Mouse (Mus musculus): ENCODE data around the gene Thbs3. TPM values are rescaled to one million over a fixed set of nuclear protein-coding genes. Genes with fewer than 3 reads are reported as not detected.
A peak's percentile ranks its signal among the peaks of the same experiment; 100 is the strongest.

Thbs3 gene
- polyA plus RNA-seq, 1 experiment from 2014 or later = 45.6 TPM

DNA sequence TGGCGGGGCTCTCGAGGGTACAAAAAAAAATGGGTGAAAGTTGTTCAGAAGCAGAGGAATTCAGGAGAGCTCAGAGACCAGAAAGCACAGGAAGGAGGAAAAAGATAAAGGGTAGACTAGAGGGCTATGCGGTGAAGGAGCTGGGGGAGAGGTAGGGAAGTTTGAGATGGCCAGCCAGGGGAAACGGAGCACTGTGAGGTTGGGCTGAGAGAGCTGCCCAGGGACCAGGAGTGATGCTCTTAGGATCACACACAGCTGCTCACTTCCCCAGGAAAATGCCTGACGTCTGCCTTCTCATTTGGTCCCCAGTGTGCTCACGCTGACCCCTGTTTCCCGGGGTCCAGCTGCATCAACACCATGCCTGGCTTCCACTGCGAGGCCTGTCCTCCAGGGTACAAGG, 4.6 kb downstream of the Thbs3 start:
- H3K4me2 ChIP-seq = no peak overlapping the region
- ATAC-seq (ENCODE audit: low read depth) = no peak
- peaks cover 58% of the 10 kb centered on the region for H3K4me1 ChIP-seq (replicated peaks)
- H3K36me3 ChIP-seq = peaks cover 24% of the 10 kb centered on the region
- no peak overlapping the region for H3K4me3 ChIP-seq
- H3K27me3 ChIP-seq = no peaks in the 10 kb centered on the region
- H3K27ac ChIP-seq (replicated peaks) = peak overlapping the region; percentile 23; the same call in 1 of the 2 replicates
- 0 out of 2 replicates have a peak overlapping the region, but pooled peaks have one; percentile 22 for H3K9ac ChIP-seq
- H3K9me3 ChIP-seq = no peaks in the 10 kb centered on the region
- WGBS = 43% methylated on average over 8 of the region's 8 CpGs

DNA sequence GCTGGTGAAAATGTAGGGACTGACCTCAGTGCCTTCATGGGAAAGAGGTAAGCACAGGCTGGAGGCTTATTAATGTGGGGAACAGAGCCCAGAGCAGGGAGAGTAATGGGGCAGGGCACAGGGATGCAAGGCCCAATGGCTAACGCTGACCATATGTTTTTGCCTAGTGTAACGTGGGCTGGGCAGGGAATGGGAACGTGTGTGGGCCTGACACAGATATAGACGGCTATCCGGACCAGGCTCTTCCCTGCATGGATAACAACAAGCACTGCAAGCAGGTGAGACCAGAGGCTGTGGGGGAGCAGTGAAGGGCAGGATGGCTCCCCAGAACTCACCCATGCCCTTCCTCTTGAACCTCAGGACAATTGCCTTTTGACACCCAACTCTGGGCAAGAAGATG, 6.2 kb downstream of the Thbs3 start:
- peaks cover 24% of the 10 kb centered on the region for H3K36me3 ChIP-seq
- peak overlapping the region; percentile 32; the same call in 1 of the 2 replicates for H3K9ac ChIP-seq
- WGBS = 65% methylated on average over 5 of the region's 5 CpGs
- H3K27ac ChIP-seq (replicated peaks) = no peak overlapping the region
- H3K9me3 ChIP-seq = no peaks in the 10 kb centered on the region
- no peaks in the 10 kb centered on the region for H3K27me3 ChIP-seq
- peaks cover 58% of the 10 kb centered on the region for H3K4me1 ChIP-seq (replicated peaks)
- no peak for ATAC-seq (ENCODE audit: low read depth)
- no peak overlapping the region for H3K4me3 ChIP-seq
- no peak overlapping the region for H3K4me2 ChIP-seq

DNA sequence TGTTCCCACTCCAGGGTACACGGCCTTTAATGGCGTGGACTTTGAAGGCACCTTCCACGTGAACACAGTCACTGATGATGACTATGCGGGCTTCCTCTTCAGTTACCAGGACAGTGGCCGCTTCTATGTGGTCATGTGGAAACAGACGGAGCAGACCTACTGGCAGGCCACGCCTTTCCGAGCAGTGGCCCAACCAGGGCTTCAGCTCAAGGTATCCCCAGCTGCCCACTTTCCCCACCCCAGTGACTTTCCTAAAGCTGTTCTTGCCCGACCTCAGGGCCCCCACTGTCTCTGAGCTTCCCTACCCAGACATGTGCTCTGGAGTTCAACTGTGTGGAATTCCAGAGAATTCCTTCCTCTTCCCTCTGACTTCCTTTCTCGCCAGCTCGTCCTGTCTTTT, 9.8 kb downstream of the Thbs3 start:
- ATAC-seq (ENCODE audit: low read depth) = no peak
- H3K27ac ChIP-seq (replicated peaks) = peak overlapping the region; percentile 92
- H3K4me1 ChIP-seq (replicated peaks) = peaks cover 74% of the 10 kb centered on the region
- H3K4me3 ChIP-seq = peak overlapping the region; percentile 50
- H3K9me3 ChIP-seq = no peaks in the 10 kb centered on the region
- peak overlapping the region; percentile 79 for H3K9ac ChIP-seq
- peak overlapping the region; percentile 79 for H3K4me2 ChIP-seq
- 32% methylated on average over 11 of the region's 11 CpGs for WGBS
- H3K27me3 ChIP-seq = no peaks in the 10 kb centered on the region
- H3K36me3 ChIP-seq = peaks cover 17% of the 10 kb centered on the region

DNA sequence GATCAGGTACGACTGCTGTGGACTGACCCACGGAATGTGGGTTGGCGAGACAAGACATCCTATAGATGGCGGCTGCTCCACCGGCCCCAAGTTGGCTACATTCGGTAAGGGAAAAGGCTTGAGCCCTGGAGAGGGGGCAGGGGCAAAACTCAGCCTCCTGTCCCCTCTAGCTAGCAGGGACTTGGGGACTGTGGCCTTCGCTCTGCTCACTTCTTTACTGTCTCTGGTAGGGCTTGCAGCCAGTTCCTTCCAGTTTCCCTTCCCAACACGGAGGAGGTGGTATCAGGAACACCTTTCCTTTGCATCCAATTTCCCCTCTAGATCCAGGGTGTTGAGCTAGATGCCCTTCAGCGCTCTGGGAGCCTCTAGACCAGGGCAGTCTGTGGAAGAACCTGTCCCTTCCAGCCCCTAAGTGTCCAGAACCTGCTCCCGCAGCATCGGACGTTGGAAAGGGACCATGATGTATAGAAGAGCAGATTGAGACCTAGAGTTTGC, 10.4 kb downstream of the Thbs3 start:
- peak overlapping the region; percentile 79 for H3K9ac ChIP-seq
- H3K27me3 ChIP-seq = no peaks in the 10 kb centered on the region
- H3K4me3 ChIP-seq = peak overlapping the region; percentile 50
- no peak for ATAC-seq (ENCODE audit: low read depth)
- H3K4me2 ChIP-seq = peak overlapping the region; percentile 79
- peaks cover 17% of the 10 kb centered on the region for H3K36me3 ChIP-seq
- WGBS = 21% methylated on average over 12 of the region's 12 CpGs
- H3K27ac ChIP-seq (replicated peaks) = peak overlapping the region; percentile 92
- H3K4me1 ChIP-seq (replicated peaks) = peaks cover 70% of the 10 kb centered on the region
- H3K9me3 ChIP-seq = no peaks in the 10 kb centered on the region

DNA sequence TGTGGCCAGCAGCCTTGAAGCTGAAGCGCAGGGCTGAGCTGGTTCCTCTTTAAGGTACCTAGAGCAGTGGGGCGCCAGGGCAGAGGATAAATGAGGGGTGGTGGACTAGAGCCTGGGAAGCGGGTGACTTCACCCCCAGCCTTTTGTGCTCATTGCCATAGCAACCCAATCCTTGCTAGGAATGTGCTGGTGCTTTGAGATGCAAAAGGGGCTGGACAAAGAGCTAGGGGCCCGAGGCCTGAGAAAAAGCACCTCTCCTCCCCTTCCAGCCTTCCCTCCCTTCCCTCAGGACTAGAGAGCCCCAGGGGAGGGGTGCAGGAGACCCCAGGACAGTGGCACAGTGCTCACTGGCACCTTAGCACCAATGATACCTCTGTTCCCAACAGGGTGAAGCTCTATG, 10.9 kb downstream of the Thbs3 start:
- peak overlapping the region; percentile 79 for H3K9ac ChIP-seq
- H3K36me3 ChIP-seq = peaks cover 17% of the 10 kb centered on the region
- peak; percentile 48 for ATAC-seq (ENCODE audit: low read depth)
- peaks cover 70% of the 10 kb centered on the region for H3K4me1 ChIP-seq (replicated peaks)
- H3K27ac ChIP-seq (replicated peaks) = peak overlapping the region; percentile 92
- WGBS = 9% methylated on average over 4 of the region's 4 CpGs
- H3K4me3 ChIP-seq = peak overlapping the region; percentile 50
- peak overlapping the region; percentile 79 for H3K4me2 ChIP-seq
- no peaks in the 10 kb centered on the region for H3K9me3 ChIP-seq
- no peaks in the 10 kb centered on the region for H3K27me3 ChIP-seq

DNA sequence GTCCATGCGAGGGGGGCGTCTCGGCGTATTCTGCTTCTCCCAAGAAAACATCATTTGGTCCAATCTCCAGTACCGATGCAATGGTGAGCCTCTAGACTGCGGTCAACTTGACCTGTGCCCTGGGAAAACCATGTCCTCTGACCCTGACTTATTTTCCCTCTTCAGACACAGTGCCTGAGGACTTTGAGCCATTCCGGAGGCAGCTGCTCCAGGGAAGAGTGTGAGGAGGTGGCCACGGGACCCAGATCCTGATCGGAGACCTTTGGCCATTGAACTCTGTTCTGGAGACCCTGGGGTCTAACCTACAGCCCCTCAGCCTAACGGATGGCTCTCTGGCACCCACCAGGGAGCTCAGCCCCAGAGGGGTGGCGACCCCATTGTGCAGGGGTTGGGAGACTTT, 11.4 kb downstream of the Thbs3 start:
- peaks cover 65% of the 10 kb centered on the region for H3K4me1 ChIP-seq (replicated peaks)
- H3K27ac ChIP-seq (replicated peaks) = peak overlapping the region; percentile 92
- 7% methylated on average over 11 of the region's 11 CpGs for WGBS
- H3K4me3 ChIP-seq = peak overlapping the region; percentile 50
- H3K9ac ChIP-seq = peak overlapping the region; percentile 79
- H3K9me3 ChIP-seq = no peaks in the 10 kb centered on the region
- peak overlapping the region; percentile 79 for H3K4me2 ChIP-seq
- no peak for ATAC-seq (ENCODE audit: low read depth)
- no peaks in the 10 kb centered on the region for H3K27me3 ChIP-seq
- peaks cover 14% of the 10 kb centered on the region for H3K36me3 ChIP-seq

DNA sequence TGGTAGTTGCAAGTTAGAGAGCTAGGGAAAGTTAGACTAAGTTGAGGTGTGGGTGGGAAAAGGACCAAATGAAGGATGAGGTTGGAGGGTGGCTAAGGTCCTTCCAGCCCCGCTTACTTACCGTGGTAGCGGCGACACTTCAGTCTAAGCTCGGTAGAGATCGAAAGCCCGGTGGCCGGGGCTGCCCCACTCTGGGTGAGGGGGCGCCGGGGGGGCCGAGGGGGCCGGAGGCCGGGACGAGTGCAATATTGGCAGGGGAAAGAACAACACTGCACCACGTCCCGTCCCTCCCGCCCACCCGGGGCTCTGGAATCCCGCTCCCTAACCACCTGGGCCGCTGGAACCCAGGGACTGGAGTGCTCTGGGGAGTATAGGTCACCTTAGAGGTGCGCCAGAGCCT, 11.9 kb downstream of the Thbs3 start, which contains the start of gene Mtx1:
Mtx1 (minus strand) TSS at position 189 of the 400 bp plus-strand sequence.
- peak within 1 kb of the TSS; percentile 79 for H3K4me2 ChIP-seq
- peak within 1 kb of the TSS; percentile 50 for H3K4me3 ChIP-seq
- H3K27ac ChIP-seq (replicated peaks) = peak within 1 kb of the TSS; percentile 92
- peak; percentile 6; the same call in 1 of the 2 replicates for ATAC-seq (ENCODE audit: low read depth)
- under 1% methylated on average over 21 of the region's 21 CpGs for WGBS
- H3K27me3 ChIP-seq = no peaks in the 10 kb centered on the region
- peaks cover 12% of the 10 kb centered on the region for H3K36me3 ChIP-seq
- peaks cover 64% of the 10 kb centered on the region for H3K4me1 ChIP-seq (replicated peaks)
- H3K9me3 ChIP-seq = no peaks in the 10 kb centered on the region
- H3K9ac ChIP-seq = peak within 1 kb of the TSS; percentile 79

DNA sequence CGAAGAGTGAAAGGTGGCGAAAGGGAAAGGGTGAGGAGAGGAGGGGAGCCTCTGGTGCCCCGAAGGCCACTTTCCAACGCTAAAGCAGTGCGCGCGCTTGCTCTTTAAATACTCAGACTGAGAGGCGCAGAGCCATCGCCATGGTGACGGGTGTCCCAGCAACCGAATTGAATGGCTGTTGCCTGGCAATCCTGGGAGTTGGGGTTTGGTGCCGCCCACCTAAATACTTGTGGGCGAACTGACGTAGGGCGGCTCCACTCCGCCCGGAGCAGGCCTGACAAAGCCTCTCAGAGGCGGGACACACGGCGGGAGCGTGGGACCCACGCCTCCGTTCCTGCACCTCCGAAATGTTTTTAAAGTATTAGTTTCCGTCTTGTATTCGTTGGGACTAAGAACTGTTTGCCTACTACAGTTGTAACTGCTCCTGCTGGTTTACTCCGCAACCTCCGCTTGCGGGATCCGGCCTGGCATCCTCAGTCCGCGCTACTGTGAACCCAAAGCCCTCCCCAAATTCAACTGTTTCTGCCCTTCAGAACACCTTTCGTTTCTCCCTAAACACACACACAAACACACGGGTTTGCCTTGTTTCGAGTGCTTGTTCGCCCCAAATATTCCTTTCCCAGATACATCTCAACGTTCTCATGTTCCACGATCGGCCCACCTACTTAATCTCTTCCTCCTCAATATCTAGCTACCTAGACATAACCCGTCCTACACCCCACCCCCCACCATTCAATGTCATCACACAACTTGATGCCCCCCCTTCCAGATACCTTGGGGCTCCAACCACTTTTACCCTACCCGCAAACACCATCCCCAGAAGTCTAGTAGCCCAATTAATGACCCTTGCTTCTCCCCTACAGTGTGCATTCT, 12.6 kb downstream of the Thbs3 start:
- 2% methylated on average over 41 of the region's 41 CpGs for WGBS
- Histone ChIP-seq H3K4me1 (replicated peaks) (peaks cover 64% of the 10 kb centered on the region), H3K27ac (replicated peaks) (peak overlapping the region; percentile 92), H3K4me2 (peak overlapping the region; percentile 79), H3K4me3 (peak overlapping the region; percentile 50), H3K27me3 (no peaks in the 10 kb centered on the region), H3K36me3 (peaks cover 12% of the 10 kb centered on the region), H3K9me3 (no peaks in the 10 kb centered on the region), H3K9ac (peak overlapping the region; percentile 79)
- ATAC-seq (ENCODE audit: low read depth) = peak; percentile 67

DNA sequence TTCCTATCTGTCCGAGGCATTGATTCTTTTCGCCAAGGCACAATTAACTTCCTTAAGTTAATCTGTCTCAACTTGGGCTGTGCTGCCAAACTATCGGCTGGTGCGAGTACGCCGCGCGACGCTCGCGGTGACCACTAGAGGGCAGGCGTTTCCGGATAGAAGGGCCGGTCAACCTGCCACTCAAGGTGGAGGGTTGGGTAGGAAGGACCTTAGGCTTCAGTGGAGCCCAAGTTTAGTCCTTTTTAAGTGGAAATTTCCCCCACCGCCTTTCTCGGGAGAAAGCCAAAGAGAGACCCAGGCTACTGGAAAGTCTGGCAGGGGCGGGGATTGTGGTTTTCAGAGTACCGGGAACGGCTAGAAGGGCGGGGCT, 13.2 kb downstream of the Thbs3 start:
- H3K4me3 ChIP-seq = peak overlapping the region; percentile 50
- H3K4me2 ChIP-seq = peak overlapping the region; percentile 79
- peak overlapping the region; percentile 79 for H3K9ac ChIP-seq
- peaks cover 11% of the 10 kb centered on the region for H3K36me3 ChIP-seq
- H3K9me3 ChIP-seq = no peaks in the 10 kb centered on the region
- ATAC-seq (ENCODE audit: low read depth) = peak; percentile 29; the same call in 1 of the 2 replicates
- peak overlapping the region; percentile 92 for H3K27ac ChIP-seq (replicated peaks)
- WGBS = under 1% methylated on average over 20 of the region's 20 CpGs
- no peaks in the 10 kb centered on the region for H3K27me3 ChIP-seq
- peaks cover 59% of the 10 kb centered on the region for H3K4me1 ChIP-seq (replicated peaks)

DNA sequence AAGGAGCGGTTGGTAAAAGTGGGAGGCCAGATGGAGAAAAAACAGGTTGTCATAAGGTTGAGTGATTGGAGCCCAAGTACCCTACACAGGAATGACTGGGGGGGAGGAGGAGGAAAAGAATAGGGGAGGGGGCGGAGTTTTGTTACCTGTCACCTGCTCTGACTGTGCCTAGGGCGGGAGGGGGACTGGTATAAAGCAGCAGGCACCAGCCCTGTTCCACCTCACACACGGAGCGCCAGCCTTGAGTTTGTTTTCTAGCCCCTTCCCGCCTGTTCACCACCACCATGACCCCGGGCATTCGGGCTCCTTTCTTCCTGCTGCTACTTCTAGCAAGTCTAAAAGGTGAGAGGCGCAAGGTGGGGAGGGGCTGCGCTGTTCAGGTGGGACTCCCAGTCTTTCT, 13.9 kb downstream of the Thbs3 start, which contains the start of gene Muc1:
Muc1 (plus strand) TSS at position 222 of the 400 bp plus-strand sequence.
- H3K9ac ChIP-seq = peak within 1 kb of the TSS; percentile 79

DNA sequence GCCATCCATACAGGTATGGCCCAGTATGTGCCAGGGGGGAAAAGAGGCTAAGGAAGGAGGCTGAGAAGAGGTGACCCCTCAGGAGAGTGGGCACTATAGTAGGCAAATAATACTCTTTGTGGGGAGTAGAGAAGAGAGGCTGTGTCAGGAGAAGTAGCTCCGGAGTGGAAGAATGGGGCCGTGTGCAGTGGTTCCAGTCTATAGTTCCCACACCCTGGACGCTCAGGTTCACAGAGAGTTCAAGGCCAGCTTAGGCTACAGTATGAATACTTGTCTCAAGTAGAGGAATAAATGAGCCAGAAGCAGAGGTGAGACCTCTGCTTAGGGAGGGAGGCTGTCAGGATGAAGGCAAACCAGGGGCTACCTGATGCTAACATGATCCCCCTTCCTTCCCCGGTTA, 14.3 kb downstream of the Thbs3 start:
- 51% methylated on average over 4 of the region's 4 CpGs for WGBS
- no peak overlapping the region for H3K4me2 ChIP-seq
- peaks cover 48% of the 10 kb centered on the region for H3K4me1 ChIP-seq (replicated peaks)
- peaks cover 16% of the 10 kb centered on the region for H3K36me3 ChIP-seq
- no peak overlapping the region for H3K4me3 ChIP-seq
- no peak overlapping the region for H3K27ac ChIP-seq (replicated peaks)
- no peaks in the 10 kb centered on the region for H3K27me3 ChIP-seq
- ATAC-seq (ENCODE audit: low read depth) = no peak
- no peaks in the 10 kb centered on the region for H3K9me3 ChIP-seq
- H3K9ac ChIP-seq = no peak overlapping the region

More for the DNA sequence above, 13.9 kb downstream of the Thbs3 start, which contains the start of gene Muc1:
- 35% methylated on average over 10 of the region's 10 CpGs for WGBS
- Histone ChIP-seq H3K4me1 (replicated peaks) (peaks cover 52% of the 10 kb centered on the region), H3K36me3 (peaks cover 12% of the 10 kb centered on the region), H3K9me3 (no peaks in the 10 kb centered on the region), H3K27ac (replicated peaks) (peak within 1 kb of the TSS; percentile 92), H3K4me3 (peak within 1 kb of the TSS; percentile 50), H3K27me3 (no peaks in the 10 kb centered on the region), H3K4me2 (peak within 1 kb of the TSS; percentile 79)
- no peak for ATAC-seq (ENCODE audit: low read depth)

DNA sequence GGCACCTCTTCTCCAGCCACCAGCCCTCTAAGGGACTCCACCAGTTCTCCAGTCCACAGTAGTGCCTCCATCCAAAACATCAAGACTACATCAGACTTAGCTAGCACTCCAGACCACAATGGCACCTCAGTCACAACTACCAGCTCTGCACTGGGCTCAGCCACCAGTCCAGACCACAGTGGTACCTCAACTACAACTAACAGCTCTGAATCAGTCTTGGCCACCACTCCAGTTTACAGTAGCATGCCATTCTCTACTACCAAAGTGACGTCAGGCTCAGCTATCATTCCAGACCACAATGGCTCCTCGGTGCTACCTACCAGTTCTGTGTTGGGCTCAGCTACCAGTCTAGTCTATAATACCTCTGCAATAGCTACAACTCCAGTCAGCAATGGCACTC, 15.6 kb downstream of the Thbs3 start:
- no peak for ATAC-seq (ENCODE audit: low read depth)
- 94% methylated on average over 2 of the region's 2 CpGs for WGBS
- Histone ChIP-seq H3K4me2 (no peak overlapping the region), H3K36me3 (peaks cover 29% of the 10 kb centered on the region), H3K9me3 (no peaks in the 10 kb centered on the region), H3K4me1 (replicated peaks) (peaks cover 35% of the 10 kb centered on the region), H3K4me3 (no peak overlapping the region), H3K27me3 (no peaks in the 10 kb centered on the region), H3K9ac (no peak overlapping the region), H3K27ac (replicated peaks) (no peak overlapping the region)

Data from neural tube, embryonic 13.5 days (tissue).